Mouse (Mus musculus) layer of hippocampus, postnatal 36 days (tissue): Measurements from ENCODE around the gene Pawr. TPM values are rescaled to one million over a fixed set of nuclear protein-coding genes. Genes with fewer than 3 reads are reported as not detected.
A peak's percentile ranks its signal among the peaks of the same experiment; 100 is the strongest.
"Not testable (repeated sequence)": the region's sequence is repeated elsewhere in the genome, so short reads cannot be mapped to it uniquely, and the experiment has no call there.

Source experiments
- DNase-seq, 2 experiments: peaks; one replicate each; pipeline ENCODE4 v3.0.0; 2022
- total RNA-seq, 2 experiments: library from RNA; stranded (reverse); gene quantifications; 2 replicates each; pipeline ENCODE4 v1.2.3; 2021

Gene Pawr
- total RNA-seq, 2 experiments from 2014 or later, result 2.1 to 2.4 TPM

DNA sequence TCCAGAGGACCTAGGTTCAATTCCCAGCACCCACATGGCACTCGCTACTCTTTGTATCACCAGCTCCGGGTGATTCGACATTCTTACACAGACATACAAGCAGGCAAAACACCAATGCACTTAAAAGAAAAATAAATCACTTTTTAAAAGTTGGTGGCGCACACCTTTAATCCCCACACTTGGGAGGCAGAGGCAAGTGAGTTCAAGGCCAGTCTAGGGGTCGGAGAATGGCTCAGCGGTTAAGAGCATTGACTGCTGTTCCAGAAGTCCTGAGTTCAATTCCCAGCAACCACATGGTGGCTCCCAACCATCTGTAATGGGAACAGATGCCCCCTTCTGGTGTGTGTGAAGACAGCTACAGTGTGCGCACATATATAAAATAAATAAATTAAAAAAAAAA, 16.7 kb upstream of the Pawr start:
- DNase-seq, result no peak

DNA sequence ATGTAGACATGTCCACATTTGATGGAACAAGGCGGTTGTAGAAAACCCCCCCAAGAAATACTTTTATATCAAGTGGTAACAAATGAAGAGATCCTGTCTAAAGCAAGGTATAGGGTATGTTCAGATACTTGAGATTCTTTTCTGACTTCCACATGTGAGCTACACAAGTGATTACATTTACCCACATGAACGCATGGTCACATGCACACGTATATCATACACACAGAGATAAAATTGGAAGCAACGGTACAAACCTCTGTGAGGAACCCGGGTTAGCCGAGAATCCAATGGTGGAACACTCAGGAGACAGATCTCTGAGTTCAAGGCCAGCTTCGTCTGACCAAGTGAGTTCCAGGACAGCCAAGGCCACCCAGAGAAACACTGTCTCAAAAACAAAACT, 3.6 kb upstream of the Pawr start:
- DNase-seq, result no peak

DNA sequence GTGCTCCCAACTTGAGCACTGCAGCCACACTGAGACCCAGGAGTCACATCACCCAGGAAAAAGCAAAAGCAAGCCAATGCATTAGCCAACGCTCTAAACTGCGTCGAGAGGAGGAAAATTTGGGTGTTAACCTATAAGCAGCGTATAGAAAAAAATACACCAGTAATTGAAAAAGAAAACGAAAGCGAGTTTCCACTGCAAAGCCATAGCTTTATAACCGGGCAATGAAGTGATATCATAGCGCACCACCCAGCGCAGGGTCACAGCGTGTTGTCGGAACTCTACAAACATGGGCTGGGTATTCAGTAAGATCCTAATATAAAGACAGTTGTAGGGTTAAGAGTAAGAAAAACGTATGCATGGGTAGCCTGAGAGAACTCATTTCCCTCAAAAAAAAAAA, 2.9 kb upstream of the Pawr start:
- DNase-seq, result no peak

DNA sequence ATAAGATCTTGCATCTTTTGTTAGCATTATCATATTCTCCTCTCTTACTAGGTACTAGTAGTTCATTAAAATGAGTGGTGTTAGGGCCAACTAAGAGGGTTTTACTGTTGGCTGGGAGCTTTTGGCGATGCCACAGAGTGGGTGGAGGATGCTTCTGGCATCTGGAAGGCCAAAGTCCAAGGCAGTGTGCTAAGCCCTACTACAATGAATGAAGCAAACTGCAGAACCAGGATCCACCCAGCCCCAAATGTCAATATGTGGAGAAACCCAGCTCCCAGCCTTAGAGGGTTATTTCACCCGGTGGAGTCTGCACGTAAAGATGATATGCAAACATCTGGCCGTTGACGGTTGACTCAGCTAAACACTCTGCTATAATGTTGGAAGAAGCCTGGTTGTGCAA, 2.1 kb upstream of the Pawr start:
- DNase-seq, result no peak

DNA sequence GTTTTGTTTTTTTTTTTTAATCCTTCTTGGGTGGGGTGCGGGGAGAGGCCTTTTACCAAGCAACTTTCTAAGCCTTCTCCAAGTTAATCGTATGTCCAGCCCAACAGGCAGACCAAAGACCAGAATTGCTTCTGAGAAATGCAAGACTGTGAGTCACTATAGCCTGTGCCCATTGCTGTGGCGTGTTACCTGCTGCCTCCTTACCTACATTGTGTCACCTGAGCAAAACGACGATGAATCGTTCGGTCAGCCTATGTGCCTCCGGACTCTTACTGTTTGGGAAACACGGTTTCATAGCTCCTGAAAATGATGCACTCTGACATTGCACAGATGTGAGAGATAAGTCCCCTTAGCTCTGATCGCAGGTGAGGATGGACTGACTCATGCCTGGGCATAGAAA, 957 bp upstream of the Pawr start:
- DNase-seq, result no peak

DNA sequence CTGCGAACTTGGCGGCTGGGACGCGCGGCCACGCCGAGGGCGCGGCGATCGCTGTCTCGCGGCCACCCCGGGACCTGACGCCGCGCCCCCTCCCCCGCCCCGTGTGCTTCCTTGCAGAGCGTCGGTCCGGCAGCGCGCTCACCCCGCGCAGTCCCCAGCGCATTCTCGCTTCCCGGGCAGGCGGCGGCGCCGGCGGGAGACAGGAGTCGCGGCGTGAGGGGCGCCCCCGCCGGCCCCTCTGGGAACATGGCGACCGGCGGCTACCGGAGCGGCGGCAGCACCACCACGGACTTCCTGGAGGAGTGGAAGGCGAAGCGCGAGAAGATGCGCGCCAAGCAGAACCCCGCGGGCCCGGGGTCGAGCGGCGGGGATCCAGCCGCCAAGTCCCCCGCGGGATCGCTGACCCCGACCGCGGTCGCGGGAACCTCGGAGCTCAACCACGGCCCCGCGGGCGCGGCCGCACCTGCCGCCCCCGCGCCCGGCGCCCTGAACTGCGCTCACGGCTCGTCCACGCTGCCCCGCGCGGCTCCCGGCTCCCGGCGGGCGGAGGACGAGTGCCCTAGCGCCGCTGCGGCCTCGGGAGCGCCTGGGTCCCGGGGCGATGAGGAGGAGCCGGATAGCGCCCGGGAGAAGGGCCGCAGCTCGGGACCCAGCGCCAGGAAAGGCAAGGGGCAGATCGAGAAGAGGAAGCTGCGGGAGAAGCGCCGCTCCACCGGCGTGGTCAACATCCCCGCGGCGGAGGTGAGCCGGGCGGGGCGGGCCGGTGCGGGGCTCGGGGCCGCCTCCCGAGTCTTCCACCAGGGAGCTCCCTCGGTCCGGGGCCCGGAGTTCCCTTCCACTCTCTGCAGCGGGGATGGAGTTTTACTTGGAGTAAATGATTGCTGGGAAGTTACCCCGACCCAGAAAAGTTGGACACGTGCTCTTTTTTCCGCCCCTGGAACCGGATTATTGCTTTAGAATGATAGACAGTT, 935 bp downstream of the Pawr start:
- DNase-seq, result peak; percentile 17 to 27

DNA sequence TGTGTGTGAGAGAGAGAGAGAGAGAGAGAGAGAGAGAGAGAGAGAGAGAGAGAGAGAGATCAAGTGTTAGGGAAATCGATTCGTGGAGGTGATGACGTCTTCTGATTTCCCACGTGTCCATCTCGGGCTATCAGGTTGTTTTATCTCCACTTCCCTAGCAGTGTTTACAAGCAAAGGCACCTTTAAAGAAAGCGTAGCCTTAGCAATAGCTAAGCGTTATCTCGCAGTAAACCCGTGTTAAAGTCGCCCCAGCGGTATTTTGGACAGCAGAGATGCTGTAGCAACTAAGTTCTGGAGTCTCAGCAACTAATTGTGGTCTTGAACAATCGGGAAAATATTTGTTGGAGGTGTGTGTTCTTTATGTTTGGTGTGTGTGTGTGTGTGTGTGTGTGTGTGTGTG, 1.7 kb downstream of the Pawr start:
- DNase-seq, result no peak

DNA sequence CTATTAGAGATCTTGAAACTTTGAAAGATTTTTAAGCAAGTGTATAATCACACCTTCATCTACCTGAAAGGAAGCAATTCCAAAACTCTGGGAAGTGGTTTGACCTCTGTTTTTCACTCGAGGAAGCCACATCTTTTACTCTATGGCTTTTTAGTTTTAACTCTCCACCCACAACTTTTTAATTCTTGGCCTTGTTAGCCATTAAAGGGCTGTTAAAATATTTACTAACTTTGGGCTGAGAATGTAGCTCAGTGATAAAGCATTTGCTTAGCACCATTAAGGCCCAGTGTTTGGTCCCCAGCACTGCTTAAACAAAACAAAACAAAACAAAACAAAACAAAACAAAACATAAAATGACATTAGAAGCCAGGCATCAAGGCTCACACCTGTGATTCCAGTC, 2.2 kb downstream of the Pawr start:
- DNase-seq, result no peak

DNA sequence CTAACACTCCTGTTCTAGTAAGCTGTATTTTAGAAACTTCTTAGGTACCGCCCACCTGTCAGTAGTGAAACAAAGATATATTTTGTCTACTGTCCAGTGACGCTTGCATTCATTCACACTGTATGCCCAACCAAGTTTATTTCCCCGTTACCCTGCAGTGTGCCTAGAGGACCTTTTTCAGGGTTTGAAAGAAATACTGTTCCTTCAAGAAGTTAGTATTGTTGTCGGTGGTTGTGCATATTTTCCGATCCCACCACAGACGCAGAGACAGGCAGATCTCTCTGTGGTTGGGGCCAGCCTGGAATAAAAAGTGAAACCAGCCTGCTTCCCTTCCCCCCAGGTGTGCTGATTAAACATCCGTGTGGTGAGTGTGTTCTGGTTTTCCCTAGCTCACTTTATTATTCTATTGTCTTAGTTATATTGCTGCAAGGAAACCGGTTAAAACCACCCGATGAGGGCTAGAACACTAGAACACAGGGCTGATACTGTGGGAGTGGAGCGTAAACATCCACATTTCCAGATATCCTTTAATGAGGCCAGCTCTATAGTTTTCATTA, 3.9 kb downstream of the Pawr start:
- DNase-seq, result no peak

DNA sequence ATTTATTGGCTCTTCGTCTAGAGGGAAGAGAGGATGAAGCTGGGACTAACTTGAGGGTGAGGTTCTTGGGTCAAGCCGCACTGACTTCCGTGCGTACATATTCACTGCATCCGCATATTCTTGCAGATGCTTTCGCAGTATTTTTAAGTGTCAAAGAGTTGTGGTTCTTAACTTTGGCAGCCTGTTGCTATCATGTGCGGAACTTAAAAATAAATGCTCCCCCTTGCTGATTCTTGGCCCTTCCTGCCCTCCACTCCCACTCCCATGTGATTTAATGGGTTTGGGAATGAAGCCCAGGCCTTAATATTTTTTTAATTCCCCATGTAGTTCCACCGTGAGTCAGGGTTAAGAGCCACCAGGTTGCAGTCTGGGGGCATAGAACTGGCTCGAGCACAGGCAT, 4.7 kb downstream of the Pawr start:
- DNase-seq, result no peak

DNA sequence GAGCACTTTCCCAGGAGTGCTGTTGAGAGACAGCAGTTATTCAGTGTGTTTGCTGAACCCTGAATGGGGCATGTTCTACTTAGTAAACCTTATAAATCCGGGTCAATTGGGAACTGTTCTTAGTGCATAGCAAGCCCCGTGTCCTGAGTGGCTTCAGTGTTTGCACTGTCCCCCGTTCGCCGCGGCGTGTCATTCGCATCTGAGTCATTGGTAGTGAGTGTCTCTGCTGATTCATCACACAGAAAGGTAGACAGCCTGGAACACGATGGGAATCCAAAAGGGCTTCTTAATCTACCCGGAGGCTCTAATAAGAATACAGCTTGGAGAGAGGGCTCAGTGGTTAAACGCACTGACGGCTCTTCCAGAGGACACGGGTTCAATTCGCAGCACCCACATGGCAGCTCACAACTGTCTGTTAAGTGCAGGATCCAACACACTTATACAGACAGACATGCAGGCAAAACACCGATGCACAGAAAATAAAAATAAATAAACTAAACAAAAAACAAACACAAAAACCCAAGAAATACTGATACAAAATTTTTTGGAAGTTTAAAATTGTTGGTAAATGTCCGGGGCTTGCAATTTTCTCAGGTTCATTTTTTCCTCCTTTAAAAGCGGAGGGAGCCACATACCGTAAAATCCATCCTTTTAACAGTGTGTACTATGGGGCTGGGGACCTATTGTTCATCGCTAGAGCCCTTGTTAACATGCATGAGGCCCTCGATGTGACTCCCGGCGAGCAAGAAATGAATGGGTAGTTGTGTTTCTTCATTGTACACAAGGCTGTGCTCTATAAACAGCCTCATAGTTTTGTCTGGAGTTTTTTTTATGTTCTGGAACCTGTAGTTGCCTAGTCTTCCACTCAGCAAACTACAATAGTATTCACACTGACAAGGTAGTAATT, 6.4 kb downstream of the Pawr start:
- DNase-seq, result no peak

DNA sequence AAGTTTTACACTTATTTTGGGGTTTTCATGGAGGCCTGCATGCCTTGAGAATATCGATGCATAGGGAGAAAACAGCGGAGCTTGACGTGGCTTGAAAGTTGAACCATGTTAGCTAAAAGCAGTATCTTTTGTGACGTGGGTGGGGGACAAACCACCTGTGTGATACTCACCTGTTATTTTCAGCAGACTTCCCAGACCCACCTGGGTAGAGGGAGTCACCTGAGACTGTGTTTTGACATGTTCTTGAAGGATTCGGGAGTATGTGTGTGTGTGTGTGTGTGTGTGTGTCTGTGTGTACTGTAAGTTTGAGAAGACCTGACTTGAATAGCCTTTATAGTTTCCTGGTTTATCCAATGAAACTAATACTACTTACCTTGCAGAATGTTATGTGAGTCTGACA, 7.2 kb downstream of the Pawr start:
- no peak for DNase-seq

DNA sequence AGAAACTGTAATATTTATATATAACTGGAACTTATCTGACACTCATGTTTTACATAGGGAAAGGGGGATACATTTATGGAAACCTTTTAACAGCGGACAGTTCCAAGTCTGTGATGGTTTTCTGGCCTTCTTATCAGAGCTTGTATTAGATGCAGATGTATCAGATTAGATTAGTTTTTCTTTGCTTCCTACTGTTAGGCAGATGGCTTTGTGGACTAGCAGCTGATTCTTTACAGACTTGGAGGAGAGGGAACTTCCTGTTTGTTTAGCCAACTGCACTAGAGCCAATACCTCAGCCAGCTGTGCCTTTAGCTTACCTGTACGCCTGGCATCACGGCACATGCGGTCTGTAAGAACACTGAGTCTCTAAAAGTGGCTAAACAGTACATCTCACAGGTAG, 8.0 kb downstream of the Pawr start:
- no peak for DNase-seq

DNA sequence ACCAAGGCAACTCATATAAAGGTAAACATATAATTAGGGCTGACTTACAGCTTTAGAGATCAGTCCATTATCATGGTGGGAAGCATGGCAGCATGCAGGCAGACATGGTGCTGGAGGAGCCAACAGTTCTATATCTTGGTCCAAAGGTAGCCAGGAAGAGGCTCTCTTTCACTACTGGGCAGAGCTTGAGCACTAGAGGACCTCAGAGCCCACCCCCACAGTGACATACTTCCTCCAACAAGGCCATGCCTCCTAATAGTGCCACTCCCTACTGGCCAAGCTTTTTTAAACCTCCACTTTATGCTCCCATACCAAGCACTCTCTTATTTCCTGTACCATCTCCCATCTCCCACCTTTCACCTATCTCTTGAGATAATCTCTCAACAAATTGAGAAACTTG, 11.8 kb downstream of the Pawr start:
- DNase-seq, result no peak

DNA sequence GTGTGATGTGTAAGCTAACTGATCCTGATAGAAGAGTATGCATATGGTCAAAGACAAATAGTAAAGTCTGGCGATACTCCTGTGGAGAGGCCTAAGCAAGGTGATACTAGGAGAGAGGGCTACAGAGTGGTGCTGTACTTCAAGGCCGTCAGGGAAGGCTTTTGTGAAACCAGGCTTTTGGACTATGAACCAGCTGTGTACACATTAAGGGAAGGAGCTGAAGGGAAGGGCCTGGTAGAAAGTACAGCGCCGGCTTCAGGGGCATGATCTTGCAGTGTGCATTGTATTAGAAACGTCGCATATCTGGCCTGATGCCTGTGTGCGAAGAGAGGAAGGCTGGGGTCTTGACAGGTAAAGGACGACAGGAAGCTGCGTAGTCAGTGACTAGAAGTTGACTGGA, 13.2 kb downstream of the Pawr start:
- no peak for DNase-seq

DNA sequence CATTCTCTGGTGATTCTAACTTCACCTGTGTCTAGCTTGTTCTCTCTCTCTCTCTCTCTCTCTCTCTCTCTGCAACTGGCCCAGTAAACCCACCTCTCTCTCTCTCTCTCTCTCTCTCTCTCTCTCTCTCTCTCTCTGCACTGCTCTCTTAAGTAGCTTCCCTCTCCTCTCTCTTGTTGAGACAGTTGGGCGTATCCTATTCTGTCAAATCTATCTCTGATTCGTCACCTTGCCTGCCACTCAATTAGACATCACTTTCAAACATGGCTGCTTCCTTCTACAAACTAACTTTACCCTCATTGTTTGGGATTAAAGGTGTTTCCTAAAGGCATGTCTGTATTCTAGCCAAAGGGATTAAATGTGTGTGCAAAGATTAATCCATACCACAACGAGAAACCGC, 14.4 kb downstream of the Pawr start:
- DNase-seq, result not testable (repeated sequence)

DNA sequence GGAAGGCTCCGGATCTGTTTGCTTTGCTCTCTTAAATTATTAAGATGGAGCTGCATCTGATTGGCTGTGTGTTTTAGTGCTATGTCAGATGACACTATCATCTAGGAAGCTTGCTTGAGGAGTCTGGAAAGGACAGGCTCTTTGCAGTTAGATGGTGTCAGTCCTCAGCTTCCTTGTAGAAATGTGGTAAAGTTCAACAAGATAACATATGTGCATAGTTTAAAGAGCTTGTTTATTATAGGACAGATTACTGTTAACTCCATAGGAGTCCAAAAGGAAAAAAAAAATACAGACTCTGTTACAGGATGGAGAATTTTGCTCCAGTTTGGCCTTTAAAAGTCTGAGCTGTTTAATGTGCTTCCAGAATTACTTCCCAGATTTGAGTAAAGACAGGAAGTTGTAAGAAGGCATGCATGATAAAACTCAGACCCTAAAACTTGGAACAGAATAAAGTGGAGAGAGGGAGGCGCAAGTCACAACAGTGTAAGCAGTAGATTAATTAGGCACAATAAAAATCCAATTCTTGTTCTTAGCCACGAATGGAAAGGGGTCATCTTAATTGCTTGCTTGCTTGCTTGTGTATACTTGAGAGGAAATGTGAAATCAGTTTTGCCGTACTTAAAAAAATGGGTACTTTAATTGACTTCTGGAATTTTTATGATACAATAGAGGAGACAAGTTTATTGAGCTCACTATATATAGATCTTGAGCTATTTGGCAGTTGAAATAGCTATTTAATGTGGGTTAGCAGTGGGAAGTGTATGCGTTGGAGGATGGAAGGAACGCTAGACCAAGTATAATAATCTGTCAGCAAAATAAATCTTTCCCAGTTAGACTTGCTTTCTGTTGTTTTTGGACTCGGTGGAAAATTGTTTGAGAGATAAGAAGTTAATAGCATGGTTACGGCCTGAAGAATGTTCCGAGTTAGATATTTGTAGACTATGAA, 18.5 kb downstream of the Pawr start:
- no peak for DNase-seq

DNA sequence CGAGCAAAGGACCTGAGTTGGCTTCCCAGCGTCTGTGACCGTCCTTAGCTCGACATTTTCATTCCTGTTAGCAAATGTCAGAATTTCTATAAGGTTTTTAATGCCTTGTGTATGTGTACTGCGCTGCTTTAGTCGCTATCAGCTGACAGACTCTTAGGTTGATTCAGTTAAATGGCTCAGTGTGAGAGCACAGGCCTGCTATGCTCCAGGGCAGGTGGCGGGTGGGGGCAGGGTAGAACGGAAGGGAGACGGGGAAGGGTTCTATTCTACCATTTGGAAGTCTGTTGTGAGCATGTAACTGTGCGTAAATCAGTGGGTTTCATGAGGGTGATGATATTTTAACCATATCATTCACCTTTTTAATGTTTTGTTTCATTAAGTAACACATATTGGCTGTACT, 21.0 kb downstream of the Pawr start:
- no peak for DNase-seq

DNA sequence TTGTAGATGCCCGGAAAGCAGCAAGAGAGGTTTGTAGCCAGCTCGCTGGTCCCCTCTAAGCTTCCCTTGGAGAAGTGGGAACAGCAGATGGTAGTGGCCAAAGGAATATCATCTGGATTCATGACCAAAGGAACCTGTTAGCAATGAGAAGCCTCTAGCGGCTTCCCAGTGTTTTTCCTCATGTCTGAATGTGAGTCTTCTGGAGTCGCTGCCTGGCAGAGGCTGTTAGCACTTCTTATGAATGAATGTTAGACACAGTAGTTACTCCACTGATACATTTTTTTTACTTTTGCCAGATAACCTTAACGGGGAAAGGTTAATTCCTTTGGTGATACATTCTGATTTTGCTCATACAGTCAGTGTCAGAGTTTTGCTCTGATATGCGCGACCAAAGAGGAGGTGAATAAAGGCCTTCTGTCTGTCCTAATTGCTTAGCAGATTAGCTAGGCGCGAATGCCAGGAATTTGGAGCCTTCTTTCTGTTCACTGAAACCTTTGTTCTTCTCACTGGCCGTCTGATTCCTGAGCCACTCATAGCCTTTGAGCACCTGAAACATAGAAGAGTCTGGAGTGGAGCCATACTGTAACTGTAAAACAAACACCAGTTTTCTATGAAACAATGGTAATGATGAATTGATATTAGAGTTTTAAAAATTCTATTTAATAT, 22.9 kb downstream of the Pawr start:
- no peak for DNase-seq

DNA sequence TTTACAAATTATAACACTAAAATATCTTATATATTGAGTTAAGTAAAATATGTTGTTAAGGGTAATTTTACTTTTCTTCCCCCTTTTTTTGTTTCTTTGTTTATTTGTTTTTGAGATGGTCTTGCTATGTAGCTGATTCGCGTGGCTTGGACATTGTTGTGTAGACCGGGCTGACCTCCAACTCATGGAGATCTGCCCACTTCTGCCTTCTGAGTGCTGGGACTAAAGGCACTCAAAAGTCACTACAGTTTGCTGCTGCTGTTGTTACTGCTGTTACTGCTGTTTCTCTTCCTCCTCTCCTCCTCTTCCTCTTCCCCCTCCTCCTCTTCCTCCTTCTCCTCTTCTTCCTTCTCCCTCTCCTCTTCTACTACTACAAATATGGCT, 23.5 kb downstream of the Pawr start:
- no peak for DNase-seq

DNA sequence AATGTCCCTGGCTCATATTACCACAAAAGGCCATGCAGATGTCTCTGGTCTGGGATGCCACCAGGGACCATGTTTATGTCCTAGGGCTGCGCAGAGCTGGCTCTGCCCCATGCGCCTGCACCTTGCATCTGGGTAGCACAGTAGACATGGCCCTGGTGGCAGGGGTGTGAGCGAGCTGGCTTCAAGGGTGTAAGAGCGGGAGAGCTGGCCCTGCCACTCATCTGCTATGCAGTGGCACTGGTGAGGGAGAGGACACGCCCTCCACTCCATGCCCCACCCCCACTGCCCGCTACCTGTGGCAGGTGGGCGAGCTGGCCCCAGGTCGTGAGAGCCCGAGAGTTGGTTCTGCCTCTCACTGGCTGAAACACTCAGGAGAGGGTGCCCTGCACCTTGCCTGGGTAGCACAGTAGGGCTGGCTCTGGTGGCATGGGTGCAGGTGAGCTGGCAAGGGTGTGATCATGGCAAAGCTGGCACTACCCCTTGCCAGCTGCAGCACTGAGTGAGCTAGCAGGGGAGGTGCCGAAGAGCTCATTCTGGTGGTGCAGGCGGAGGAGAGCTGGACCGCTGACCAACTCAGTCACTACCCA, 24.8 kb downstream of the Pawr start:
- DNase-seq, result no peak
